8 mouse cellular contexts compared by ENCODE assay signal in the genomic region with DNA sequence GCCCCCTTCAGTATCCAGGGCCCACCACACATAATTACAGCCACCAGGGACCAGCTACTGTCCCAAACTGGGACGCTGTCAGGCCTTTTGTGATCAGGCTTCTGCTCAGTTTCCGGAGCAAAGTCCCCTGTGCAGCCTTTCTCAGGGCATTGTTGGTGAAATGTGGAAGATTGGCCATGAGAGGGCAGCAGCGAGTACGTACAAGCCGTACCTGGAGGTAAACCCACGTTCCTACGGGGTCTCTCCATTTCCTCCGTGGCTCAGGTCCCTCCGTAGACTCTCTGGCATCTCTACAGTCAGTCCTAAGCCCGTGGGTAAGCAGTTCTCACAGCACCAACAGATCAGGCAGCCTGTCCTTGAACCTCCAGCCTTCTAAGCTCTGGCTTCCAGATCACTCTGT. TPM values are rescaled to one million over a fixed set of nuclear protein-coding genes. Genes with fewer than 3 reads are reported as not detected.
DNase-seq lines count a peak whose midpoint lies in the region; ATAC-seq and TF ChIP-seq lines count a peak whose summit lies in the region.

No protein-coding gene starts in this region.

- H3K9me3 ChIP-seq in MEL (replicated peaks; ENCODE audit: insufficient read depth, low read length), result no peaks in the 10 kb centered on the region
- H3K9me3 ChIP-seq in heart, embryonic 15.5 days (replicated peaks), result no peaks in the 10 kb centered on the region
- no peaks in the 10 kb centered on the region for H3K9me3 ChIP-seq in lung, postnatal 0 days (ENCODE audit: low read length)

- no peaks in the 10 kb centered on the region for H3K36me3 ChIP-seq in C2C12 (ENCODE audit: control insufficient read depth, insufficient read depth)
- H3K36me3 ChIP-seq in MEL (ENCODE audit: control insufficient read depth in 1 of 2, insufficient read depth in 2 of 2, low read length in 2 of 2), result no peaks in the 10 kb centered on the region
- H3K36me3 ChIP-seq in heart, embryonic 15.5 days, result no peaks in the 10 kb centered on the region
- no peaks in the 10 kb centered on the region for H3K36me3 ChIP-seq in lung, postnatal 0 days (ENCODE audit: insufficient read depth, low read length)

- no peak overlapping the region for H3ac ChIP-seq in C2C12 (ENCODE audit: control insufficient read depth, insufficient read length, low read depth)

- H3K79me3 ChIP-seq in C2C12 (ENCODE audit: low read depth), result no peaks in the 10 kb centered on the region

- TF ChIP-seq CTCF in C2C12 (IDR thresholded peaks at IDR 0.05; ENCODE audit: control insufficient read depth, insufficient read depth, insufficient read length), result peak; percentile 61
- peak; percentile 52 to 69 (median 57) for TF ChIP-seq CTCF in MEL (IDR thresholded peaks at IDR 0.05 in 2 of 3, conservative IDR thresholded peaks at IDR 0.05 in 1 of 3; ENCODE audit: control insufficient read depth in 1 of 3, insufficient read depth in 1 of 3, low read depth in 2 of 3, low read length in 3 of 3, poor library complexity in 1 of 3, severe bottlenecking in 1 of 3)
- peak; percentile 74 for TF ChIP-seq CTCF in lung, postnatal 0 days (IDR thresholded peaks at IDR 0.05)

- H3K9ac ChIP-seq in MEL (ENCODE audit: control insufficient read depth, low read depth, low read length, poor library complexity, severe bottlenecking), result no peak overlapping the region
- no peak overlapping the region for H3K9ac ChIP-seq in heart, embryonic 15.5 days
- H3K9ac ChIP-seq in lung, postnatal 0 days (replicated peaks; ENCODE audit: low read depth), result no peak overlapping the region

- no peak for ATAC-seq in heart, embryonic 15.5 days (replicated peaks; ENCODE audit: insufficient number of reproducible peaks, insufficient read depth, low FRiP score, low read depth)
- ATAC-seq in lung, postnatal 0 days, result no peak; the same call in 1 of the 2 replicates

- no peak overlapping the region for H3K27ac ChIP-seq in MEL (ENCODE audit: control insufficient read depth, low read depth, low read length)
- H3K27ac ChIP-seq in heart, embryonic 15.5 days, result no peak overlapping the region
- no peak overlapping the region for H3K27ac ChIP-seq in lung, postnatal 0 days (ENCODE audit: low read length)

- peak overlapping the region; percentile 23; the same call in 1 of the 2 replicates for H3K4me2 ChIP-seq in heart, embryonic 15.5 days
- no peak overlapping the region for H3K4me2 ChIP-seq in lung, postnatal 0 days (replicated peaks; ENCODE audit: low read depth, low read length)

- H3K79me2 ChIP-seq in C2C12 (ENCODE audit: control insufficient read depth, insufficient read depth), result no peaks in the 10 kb centered on the region
- no peaks in the 10 kb centered on the region for H3K79me2 ChIP-seq in MEL (ENCODE audit: control insufficient read depth, insufficient read depth, low read length, poor library complexity)

- peak; percentile 29 for DNase-seq in MEL (ENCODE audit: low read depth, low spot score)
- peak; percentile 89 for DNase-seq in embryo, embryonic 10.5 days (ENCODE audit: low spot score)
- DNase-seq in kidney, postnatal 36 days, result peak; percentile 49 to 80
- peak; percentile 53 for DNase-seq in lung, postnatal 0 days (ENCODE audit: low spot score)
- peak; percentile 71 for DNase-seq in right cerebral cortex, adult 18-20 months
- no peak for DNase-seq in gastrocnemius, postnatal 25 days

- TF ChIP-seq POLR2A in MEL (IDR thresholded peaks at IDR 0.05; ENCODE audit: control insufficient read depth in 1 of 2, insufficient read depth in 1 of 2, low read depth in 1 of 2, low read length in 2 of 2, poor library complexity in 1 of 2), result no peak

- TF ChIP-seq EP300 in MEL (IDR thresholded peaks at IDR 0.05; ENCODE audit: low read depth in 1 of 2, low read length in 2 of 2), result no peak
- no peak for TF ChIP-seq EP300 in lung, postnatal 0 days (IDR thresholded peaks at IDR 0.05)

- WGBS in heart, embryonic 15.5 days, result 6% methylated on average over 10 of the region's 10 CpGs
- 7% methylated on average over 10 of the region's 10 CpGs for WGBS in lung, postnatal 0 days

- H3K4me3 ChIP-seq in C2C12 (ENCODE audit: insufficient read depth, poor library complexity, severe bottlenecking) (no peak overlapping the region), MEL (ENCODE audit: control insufficient read depth in 1 of 2, insufficient read depth in 1 of 2, low read depth in 2 of 2, low read length in 2 of 2) (no peak overlapping the region)
- no peak overlapping the region for H3K4me3 ChIP-seq in heart, embryonic 15.5 days
- H3K4me3 ChIP-seq in lung, postnatal 0 days (ENCODE audit: low read depth, low read length), result no peak overlapping the region

- TF ChIP-seq RAD21 in MEL (IDR thresholded peaks at IDR 0.05; ENCODE audit: low read depth, low read length), result peak; percentile 29

- no peaks in the 10 kb centered on the region for H3K4me1 ChIP-seq in MEL (ENCODE audit: control insufficient read depth in 1 of 2, insufficient read depth in 2 of 2, low read length in 2 of 2)
- H3K4me1 ChIP-seq in heart, embryonic 15.5 days (replicated peaks), result peaks cover 17% of the 10 kb centered on the region
- H3K4me1 ChIP-seq in lung, postnatal 0 days (ENCODE audit: insufficient read depth, low read depth, low read length), result peaks cover 7% of the 10 kb centered on the region; the same call in 1 of the 2 replicates

- peaks cover 4% of the 10 kb centered on the region for H3K27me3 ChIP-seq in C2C12 (ENCODE audit: control insufficient read depth, insufficient read depth, insufficient read length)
- no peaks in the 10 kb centered on the region for H3K27me3 ChIP-seq in MEL (ENCODE audit: control insufficient read depth in 1 of 2, insufficient read depth in 2 of 2, low read length in 2 of 2)
- peaks cover 38% of the 10 kb centered on the region for H3K27me3 ChIP-seq in heart, embryonic 15.5 days
- no peaks in the 10 kb centered on the region for H3K27me3 ChIP-seq in lung, postnatal 0 days (replicated peaks; ENCODE audit: insufficient read depth, low read length)

TF ChIP-seq in C2C12, 6 proteins besides CTCF, POLR2A, EP300 and RAD21:
- no peak for TF ChIP-seq MYOG (IDR thresholded peaks at IDR 0.05; ENCODE audit: control insufficient read depth, extremely low read depth, insufficient read length)
- no peak for TF ChIP-seq MAX (IDR thresholded peaks at IDR 0.05)
- no peak for TF ChIP-seq USF1 (IDR thresholded peaks at IDR 0.05; ENCODE audit: low read depth)
- TF ChIP-seq FOSL1 (IDR thresholded peaks at IDR 0.05; ENCODE audit: insufficient read depth, low read length, poor library complexity, severe bottlenecking), result no peak
- no peak for TF ChIP-seq CEBPB (IDR thresholded peaks at IDR 0.05; ENCODE audit: low read depth)
- TF ChIP-seq MYOD1 (IDR thresholded peaks at IDR 0.05; ENCODE audit: control insufficient read depth, insufficient read length, low read depth), result no peak
TF ChIP-seq in C2C12: peak in this region for 0.

TF ChIP-seq in MEL, 35 proteins besides CTCF, POLR2A, EP300 and RAD21:
- no peak for TF ChIP-seq ZMIZ1 (IDR thresholded peaks at IDR 0.05; ENCODE audit: low read depth, low read length)
- no peak for TF ChIP-seq POLR2AphosphoS2 (IDR thresholded peaks at IDR 0.05; ENCODE audit: low read length)
- TF ChIP-seq SMC3 (IDR thresholded peaks at IDR 0.05; ENCODE audit: low read depth, low read length), result peak; percentile 60
- peak; percentile 32; the same call in 1 of the 2 replicates for TF ChIP-seq ZC3H11A (IDR thresholded peaks at IDR 0.05; ENCODE audit: low read depth, low read length)

RNA-seq across cellular contexts. Expression of a gene that starts 37.9 kb away (rescaled TPM):
- 1.9 TPM for polyA plus RNA-seq in C2C12 (2012; fragmentation: generic; extraction: Trizol)
- total RNA-seq in MEL (2012; rRNA removed), result 0.29 and 0.39 TPM in 2 replicates
- polyA plus RNA-seq in MEL (2012; ENCODE audit: insufficient read depth in 1 of 2, insufficient read length in 2 of 2, low read depth in 1 of 2, low replicate concordance in 2 of 2, missing spikeins in 1 of 2), result under 1 TPM in 1 of 2 experiments, not detected in 1; 0.77 TPM
- polyA plus RNA-seq in heart, embryonic 15.5 days (2015; fragmentation: Nextera tagmentation; extraction: Ambion mirVana), result 1.2 and 1.4 TPM in 2 replicates
- 0.87 and 1.5 TPM in 2 replicates for polyA plus RNA-seq in lung, postnatal 0 days (2015; fragmentation: Nextera tagmentation; extraction: Ambion mirVana)
- under 1 TPM in 1 of 2 experiments, not detected in 1; 0.46 TPM for total RNA-seq in gastrocnemius, postnatal 25 days (2021)

RNA-seq across cellular contexts. Expression of a gene that starts 41.2 kb away (rescaled TPM):
- polyA plus RNA-seq in C2C12 (2012; fragmentation: generic; extraction: Trizol) (0.06 TPM), MEL (2012; ENCODE audit: insufficient read depth in 1 of 2, insufficient read length in 2 of 2, low read depth in 1 of 2, low replicate concordance in 2 of 2, missing spikeins in 1 of 2) (under 1 TPM in 1 of 2 experiments, not detected in 1; 0.24 TPM)
- 0.27 TPM in 1 of 2 replicates, not detected in the other for total RNA-seq in MEL (2012; rRNA removed)
- 1.6 and 2.1 TPM in 2 replicates for polyA plus RNA-seq in heart, embryonic 15.5 days (2015; fragmentation: Nextera tagmentation; extraction: Ambion mirVana)
- polyA plus RNA-seq in lung, postnatal 0 days (2015; fragmentation: Nextera tagmentation; extraction: Ambion mirVana), result 1.4 and 1.7 TPM in 2 replicates
- total RNA-seq in gastrocnemius, postnatal 25 days (2021), result 1 to 10 TPM; 3.2 to 3.9 TPM
